Mouse (Mus musculus) right cerebral cortex, adult 2 months (tissue): ENCODE measurements around the gene Mrtfa.
"Not testable (repeated sequence)": the region's sequence is repeated elsewhere in the genome, so short reads cannot be mapped to it uniquely, and the experiment has no call there.

Source experiments
- DNase-seq, 2 experiments: peaks; one replicate each; pipeline ENCODE4 v3.0.0; 2021 to 2022; ENCODE audit warnings: low spot score in 2 of 2

Gene Mrtfa

DNA sequence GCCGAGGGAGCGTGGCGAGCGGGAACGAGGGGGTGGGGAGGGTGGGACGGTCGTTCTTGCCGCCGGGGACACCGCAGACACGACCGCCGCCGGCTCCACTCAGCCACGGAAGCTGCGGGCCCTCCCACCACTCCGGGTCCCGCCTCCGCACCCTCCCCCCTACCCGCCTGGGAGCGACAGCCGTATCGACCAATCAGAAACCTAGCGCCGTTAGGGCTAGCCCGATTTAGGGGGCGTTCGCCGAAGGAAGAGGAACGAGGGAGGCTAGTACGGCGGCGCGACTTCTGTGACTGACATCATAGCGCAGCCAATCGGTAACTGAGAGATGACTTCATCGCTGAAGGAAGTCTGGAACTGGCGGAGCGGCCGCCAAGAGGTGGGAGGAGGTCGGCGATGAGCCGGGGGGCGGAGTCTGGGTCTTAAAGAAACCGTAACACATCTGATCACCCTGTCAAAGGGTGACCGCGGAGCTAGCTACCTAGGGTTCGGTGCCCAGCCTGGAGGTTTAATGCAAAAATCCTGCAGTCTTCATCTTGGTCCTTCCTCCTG is at the start of gene Mrtfa:
Gene Mrtfa, minus strand, starts transcription at position 128 of the 549 bp plus-strand sequence.
- DNase-seq, result peak; percentile 100

GRCm38 (mm10) chr15:81239794-81240343 is 49.3 kb upstream of the Mrtfa start:
- DNase-seq, result no peak

- peak in 1 of 2 experiments; percentile 45 for DNase-seq
Measured at GRCm38 (mm10) chr15:81239261-81239660, 48.7 kb upstream of the Mrtfa start.

GRCm38 (mm10) chr15:81237471-81237870 is 46.9 kb upstream of the Mrtfa start:
- no peak for DNase-seq

GRCm38 (mm10) chr15:81236062-81236461 is 45.5 kb upstream of the Mrtfa start:
- DNase-seq, result no peak

DNA sequence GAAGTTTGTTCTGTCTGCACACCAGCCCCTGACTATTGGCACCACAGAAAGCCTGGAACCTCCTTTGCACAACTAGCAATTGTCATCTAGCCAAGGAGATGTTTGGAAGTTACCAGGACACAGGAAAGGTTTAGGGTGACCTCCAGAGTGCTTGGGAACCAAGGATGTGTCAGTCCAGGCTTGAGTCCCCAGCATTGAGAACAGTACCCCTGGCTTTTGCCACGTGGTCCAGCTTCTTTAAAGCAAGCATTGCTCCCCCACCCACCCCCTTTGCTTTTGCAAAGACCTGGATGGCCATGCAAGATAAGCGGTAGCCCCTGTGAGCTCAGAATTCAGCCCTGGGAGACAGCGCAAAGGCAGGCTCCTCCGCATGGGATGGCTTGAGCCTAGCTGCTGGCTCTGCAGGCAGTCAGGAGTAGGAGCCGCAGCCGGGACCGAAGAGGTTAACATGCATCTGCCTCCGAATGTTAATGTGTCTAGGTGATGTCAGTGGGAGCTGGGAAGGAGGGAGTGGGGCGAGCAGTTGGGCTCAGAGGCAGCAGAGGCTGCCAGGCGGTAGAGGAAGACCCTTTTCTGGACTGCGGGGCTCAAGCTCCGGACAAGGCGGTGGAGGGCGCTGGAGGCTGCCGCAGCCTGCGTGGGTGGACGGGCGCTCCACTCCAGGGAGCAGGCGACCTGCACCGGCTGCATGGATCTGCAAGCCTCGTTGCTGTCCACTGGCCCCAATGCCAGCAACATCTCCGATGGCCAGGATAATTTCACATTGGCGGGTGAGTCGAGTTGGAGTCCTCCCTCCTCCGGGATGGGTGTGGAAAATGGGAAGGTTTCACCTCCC is 44.7 kb upstream of the Mrtfa start, which contains the start of gene Mchr1:
Gene Mchr1, plus strand, starts transcription at position 414 of the 835 bp plus-strand sequence.
- peak; percentile 77 to 83 for DNase-seq

GRCm38 (mm10) chr15:81231325-81231724 is 40.8 kb upstream of the Mrtfa start:
- DNase-seq, result no peak

- DNase-seq, result no peak
Measured at GRCm38 (mm10) chr15:81229791-81230190, 39.2 kb upstream of the Mrtfa start.

DNA sequence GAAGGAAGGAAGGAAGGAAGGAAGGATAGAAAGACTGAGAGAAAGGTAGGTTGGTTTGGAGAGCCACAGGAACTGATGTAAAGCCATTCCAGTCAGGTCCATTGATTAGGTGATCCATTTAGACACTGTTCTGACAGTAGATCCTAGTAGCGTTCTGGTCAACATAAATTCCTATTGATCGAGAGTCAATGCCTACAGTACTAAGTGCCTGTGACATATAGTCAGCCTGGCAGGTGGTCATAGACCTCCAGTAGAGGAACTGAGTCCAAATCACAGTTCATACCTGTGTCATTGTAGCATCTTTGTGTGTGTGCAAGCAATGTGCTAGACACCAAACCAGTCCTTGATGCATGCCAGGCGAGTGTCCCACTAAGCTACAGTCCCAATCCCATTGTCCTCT is 37.7 kb upstream of the Mrtfa start:
- no peak for DNase-seq

- no peak for DNase-seq
Measured at GRCm38 (mm10) chr15:81227275-81227674, 36.7 kb upstream of the Mrtfa start.

DNA sequence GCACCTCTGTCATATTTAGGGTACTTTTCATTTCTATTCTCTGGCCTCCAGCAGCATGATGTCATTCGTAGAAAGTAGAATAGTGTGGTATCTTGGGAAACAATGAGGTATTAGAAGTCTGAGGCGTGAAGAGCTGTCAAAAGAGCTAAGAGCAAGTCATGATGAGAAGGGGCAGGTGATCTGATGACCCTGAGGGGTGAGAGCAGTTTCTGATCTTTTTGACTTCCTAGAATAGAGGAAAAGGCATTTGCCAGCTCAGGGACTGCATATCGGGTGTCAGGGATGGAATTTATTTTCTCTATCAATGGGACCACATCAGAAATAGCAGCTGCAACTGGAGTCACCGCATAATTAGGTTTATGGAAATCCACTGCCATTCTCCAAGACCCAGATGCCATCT is 36.2 kb upstream of the Mrtfa start:
- DNase-seq, result no peak

- no peak for DNase-seq
Measured at GRCm38 (mm10) chr15:81225732-81226131, 35.2 kb upstream of the Mrtfa start.

DNA sequence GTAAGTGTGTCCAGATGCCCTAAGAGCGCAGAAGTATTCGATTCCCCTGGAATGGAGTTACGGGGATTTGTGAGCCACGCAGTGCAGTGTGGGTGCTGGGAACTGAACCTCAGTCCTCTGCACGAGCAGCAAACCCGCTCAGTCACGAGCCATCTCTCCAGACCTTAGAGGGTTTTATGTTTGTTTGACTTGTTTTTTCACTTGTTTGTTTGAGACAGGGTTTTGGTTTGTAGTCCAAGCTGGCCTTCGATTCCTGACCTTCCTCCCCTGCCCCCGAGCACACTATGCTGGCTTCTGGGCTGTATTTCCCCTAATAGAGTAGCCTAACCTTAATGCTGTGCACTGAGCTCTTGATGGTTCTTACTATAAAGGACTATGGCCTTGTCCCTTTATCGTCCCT is 34.5 kb upstream of the Mrtfa start:
- no peak for DNase-seq

GRCm38 (mm10) chr15:81221446-81221845 is 30.9 kb upstream of the Mrtfa start:
- no peak for DNase-seq

DNA sequence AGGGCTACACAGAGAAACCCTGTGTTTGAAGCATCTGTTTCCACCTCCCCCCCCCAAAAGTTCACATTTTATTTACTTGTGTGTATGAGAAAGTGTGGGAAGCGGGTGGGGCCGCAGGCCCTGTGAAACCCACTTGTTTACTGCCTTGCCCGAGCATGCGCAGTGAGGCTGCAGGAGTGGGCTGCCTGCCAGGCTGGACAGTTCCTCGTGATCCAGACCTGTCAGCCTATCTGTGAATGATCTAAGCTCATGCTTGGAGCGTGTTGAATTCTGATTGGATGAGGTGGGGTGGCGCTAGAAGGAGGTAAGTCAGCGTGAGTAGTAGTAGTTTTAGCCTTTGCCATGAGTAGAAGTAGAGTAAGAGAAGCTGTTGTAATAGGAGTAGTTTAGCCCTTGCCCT is 29.5 kb upstream of the Mrtfa start:
- DNase-seq, result not testable (repeated sequence)

GRCm38 (mm10) chr15:81219054-81219453 is 28.5 kb upstream of the Mrtfa start:
- DNase-seq, result no peak

DNA sequence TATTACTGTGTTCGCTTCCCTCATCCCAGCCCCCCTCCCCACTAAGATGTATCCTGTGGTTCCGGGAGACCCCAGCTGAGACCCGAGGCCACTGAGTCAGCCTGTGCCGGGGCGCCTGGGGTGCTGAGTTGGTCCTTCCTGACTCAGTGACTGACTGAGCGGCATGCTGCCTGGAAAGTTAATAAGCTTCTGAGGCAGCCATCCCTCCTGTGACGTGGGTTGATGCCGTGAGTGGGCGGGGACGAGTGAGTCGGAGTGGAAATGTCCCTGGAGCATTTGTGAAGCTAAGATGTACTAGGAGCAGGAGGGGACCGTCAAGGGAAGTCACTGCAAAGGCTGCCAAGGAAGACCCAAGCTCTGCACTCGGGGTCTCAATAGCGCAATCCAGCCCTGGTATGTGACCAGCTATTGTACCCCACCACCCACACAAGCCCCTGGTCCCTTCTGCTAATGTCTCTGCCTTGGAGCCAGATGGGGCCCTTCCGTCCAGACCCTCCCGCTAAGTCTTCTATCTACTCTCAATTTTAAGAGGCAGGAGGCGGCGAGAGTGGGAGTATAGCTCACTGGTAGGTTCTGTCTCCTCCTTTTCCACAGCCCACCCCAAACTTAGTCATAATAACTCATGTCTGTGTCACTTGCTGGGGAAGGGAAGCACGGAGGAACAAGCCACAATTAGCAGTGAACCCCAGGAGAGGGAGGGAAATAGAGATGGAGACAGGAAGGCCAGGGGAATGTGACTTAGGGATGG is 26.5 kb upstream of the Mrtfa start:
- DNase-seq, result peak; percentile 86 to 87

GRCm38 (mm10) chr15:81212976-81213375 is 22.4 kb upstream of the Mrtfa start:
- no peak for DNase-seq

- no peak for DNase-seq
Measured at GRCm38 (mm10) chr15:81210496-81210895, 19.9 kb upstream of the Mrtfa start.

- DNase-seq, result no peak
Measured at GRCm38 (mm10) chr15:81202462-81202861, 11.9 kb upstream of the Mrtfa start.

GRCm38 (mm10) chr15:81199372-81199959 is 8.9 kb upstream of the Mrtfa start:
- peak; percentile 70 to 80 for DNase-seq

DNA sequence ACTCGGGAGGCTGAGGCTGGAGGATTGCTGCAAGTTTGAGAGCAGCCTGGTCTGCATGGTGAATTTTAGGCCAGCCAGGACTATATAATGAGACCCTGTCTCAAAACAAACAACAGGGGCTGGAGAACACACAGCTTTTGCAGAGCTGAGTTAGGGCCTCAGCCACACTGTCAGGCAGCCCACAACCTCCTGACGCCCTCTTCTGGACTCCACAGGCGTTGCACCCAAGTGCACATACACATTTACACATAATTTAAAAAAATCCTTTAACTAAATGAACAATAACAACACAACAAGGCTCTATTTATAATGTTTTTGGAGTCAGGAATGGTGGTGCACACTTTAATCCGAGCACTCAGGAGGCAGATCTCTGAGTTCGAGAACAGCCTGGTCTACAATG is 7.9 kb upstream of the Mrtfa start:
- DNase-seq, result no peak
